16 mouse cellular contexts compared by ENCODE assay signal in the genomic region with DNA sequence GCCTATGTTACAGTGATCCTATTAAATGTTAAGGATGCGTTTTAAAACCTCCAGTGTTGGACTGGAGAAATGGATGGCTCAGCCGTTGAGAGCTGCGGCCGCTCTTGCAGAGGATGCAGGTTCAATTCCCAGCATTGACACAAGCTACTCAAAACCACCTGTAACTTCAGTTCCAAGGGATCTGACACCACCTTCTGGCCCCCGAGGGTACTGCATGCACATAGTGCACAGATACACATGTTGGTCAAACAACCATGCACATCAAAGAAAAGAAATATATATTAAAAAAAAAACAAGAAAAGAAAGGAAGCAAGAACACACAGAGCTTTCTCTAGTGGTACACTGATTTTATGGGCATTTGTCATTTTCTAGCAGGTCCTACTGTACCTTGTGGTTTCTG.
DNase-seq lines count a peak whose midpoint lies in the region; ATAC-seq and TF ChIP-seq lines count a peak whose summit lies in the region.
"Had no signal": no experiment of that assay in that cellular context is flagged by ENCODE, and none has a peak within 500 bp of the region (broad histone marks: within the 10 kb centered on the region; RNA-seq: fewer than 3 reads in every experiment).

No protein-coding gene starts in this region.

- no peak overlapping the region for H3K9ac ChIP-seq in forebrain, postnatal 0 days
- H3K9ac ChIP-seq in forebrain, embryonic 14.5 days (ENCODE audit: low read length): no peak overlapping the region
- H3K9ac ChIP-seq: embryonic facial prominence, embryonic 13.5 days; hindbrain, embryonic 14.5 days; limb, embryonic 15.5 days had no signal

- no peak for TF ChIP-seq POLR2A in testis, adult 2 months (IDR thresholded peaks at IDR 0.05; ENCODE audit: control insufficient read depth, low read depth, low read length)

- ATAC-seq in forebrain, postnatal 0 days: no peak
- ATAC-seq in forebrain, embryonic 14.5 days: no peak

- no peak for DNase-seq in forebrain, postnatal 0 days
- no peak for DNase-seq in forebrain, embryonic 14.5 days (ENCODE audit: low spot score)
- DNase-seq in layer of hippocampus, adult 2 months (ENCODE audit: low spot score in 2 of 2): no peak
- DNase-seq in layer of hippocampus, postnatal 36 days: no peak
- no peak for DNase-seq in testis, postnatal 14 days (ENCODE audit: low spot score)
- no peak for DNase-seq in adrenal gland, postnatal 10 days
- DNase-seq: lung, postnatal 4 days; spleen, adult 18-20 months; thymus, postnatal 36 days had no signal

- no peak overlapping the region for H3K4me2 ChIP-seq in forebrain, postnatal 0 days (ENCODE audit: low read depth)
- no peak overlapping the region for H3K4me2 ChIP-seq in forebrain, embryonic 14.5 days (ENCODE audit: low read length)
- H3K4me2 ChIP-seq: embryonic facial prominence, embryonic 13.5 days; hindbrain, embryonic 14.5 days; limb, embryonic 15.5 days; midbrain, embryonic 11.5 days had no signal

- no peaks in the 10 kb centered on the region for H3K27me3 ChIP-seq in forebrain, postnatal 0 days (ENCODE audit: insufficient read depth, low read length)
- H3K27me3 ChIP-seq in forebrain, embryonic 14.5 days (replicated peaks; ENCODE audit: control insufficient read depth, insufficient read depth, low read length): no peaks in the 10 kb centered on the region
- no peaks in the 10 kb centered on the region for H3K27me3 ChIP-seq in testis, adult 2 months (ENCODE audit: control insufficient read depth, insufficient read depth, low read length)
- H3K27me3 ChIP-seq: embryonic facial prominence, embryonic 13.5 days; limb, embryonic 15.5 days had no signal

- peak; percentile 47 for TF ChIP-seq CTCF in forebrain, postnatal 0 days (IDR thresholded peaks at IDR 0.05; ENCODE audit: low read depth)
- peak; percentile 70 for TF ChIP-seq CTCF in layer of hippocampus, adult 2 months (conservative IDR thresholded peaks at IDR 0.05)
- TF ChIP-seq CTCF in testis, adult 2 months (IDR thresholded peaks at IDR 0.05; ENCODE audit: control insufficient read depth, insufficient read depth, insufficient replicate concordance, low read depth, low read length): 0 out of 2 replicates have a peak, but pooled peaks have one; percentile 27

- H3K9me3 ChIP-seq in forebrain, postnatal 0 days (ENCODE audit: low read length): no peaks in the 10 kb centered on the region
- H3K9me3 ChIP-seq in forebrain, embryonic 14.5 days (replicated peaks; ENCODE audit: control insufficient read depth, low read length): no peaks in the 10 kb centered on the region
- H3K9me3 ChIP-seq: embryonic facial prominence, embryonic 13.5 days; limb, embryonic 15.5 days had no signal

- no peaks in the 10 kb centered on the region for H3K4me1 ChIP-seq in forebrain, postnatal 0 days (ENCODE audit: insufficient read depth)
- H3K4me1 ChIP-seq in forebrain, embryonic 14.5 days (ENCODE audit: control insufficient read depth, insufficient read depth, low read length): no peaks in the 10 kb centered on the region
- peaks cover 4% of the 10 kb centered on the region for H3K4me1 ChIP-seq in testis, adult 2 months (ENCODE audit: control insufficient read depth, insufficient read depth, low read length)
- H3K4me1 ChIP-seq: embryonic facial prominence, embryonic 13.5 days; limb, embryonic 15.5 days had no signal

- 94% methylated on average over 5 of the region's 5 CpGs for WGBS in forebrain, postnatal 0 days
- WGBS in forebrain, embryonic 14.5 days: 92% methylated on average over 5 of the region's 5 CpGs

- no peak overlapping the region for H3K4me3 ChIP-seq in forebrain, postnatal 0 days (ENCODE audit: low read depth, low read length)
- no peak overlapping the region for H3K4me3 ChIP-seq in forebrain, embryonic 14.5 days (ENCODE audit: low read depth, low read length)
- H3K4me3 ChIP-seq in layer of hippocampus, adult 2 months: no peak overlapping the region
- H3K4me3 ChIP-seq in testis, adult 2 months (ENCODE audit: control insufficient read depth, low read depth, low read length): no peak overlapping the region
- H3K4me3 ChIP-seq: embryonic facial prominence, embryonic 13.5 days; limb, embryonic 15.5 days; myocyte had no signal

- H3K27ac ChIP-seq in forebrain, postnatal 0 days (ENCODE audit: low read depth, low read length): no peak overlapping the region
- no peak overlapping the region for H3K27ac ChIP-seq in forebrain, embryonic 14.5 days (ENCODE audit: low read depth, low read length)
- no peak overlapping the region for H3K27ac ChIP-seq in layer of hippocampus, adult 2 months
- H3K27ac ChIP-seq in testis, adult 2 months (ENCODE audit: control insufficient read depth, insufficient read depth, low read depth, low read length): no peak overlapping the region
- H3K27ac ChIP-seq: embryonic facial prominence, embryonic 13.5 days; hindbrain, embryonic 14.5 days; limb, embryonic 15.5 days had no signal

- no peaks in the 10 kb centered on the region for H3K36me3 ChIP-seq in forebrain, postnatal 0 days (ENCODE audit: insufficient read depth)
- no peaks in the 10 kb centered on the region for H3K36me3 ChIP-seq in forebrain, embryonic 14.5 days (ENCODE audit: control insufficient read depth, insufficient read depth, low read length)
- no peaks in the 10 kb centered on the region for H3K36me3 ChIP-seq in testis, adult 2 months (ENCODE audit: control insufficient read depth, insufficient read depth, low read length)
- H3K36me3 ChIP-seq: embryonic facial prominence, embryonic 13.5 days; G1E; limb, embryonic 15.5 days had no signal
